Mouse (Mus musculus): ENCODE measurements around the gene Nptx2.

The Nptx2 gene

GRCm38 (mm10) chr5:144545653-144546422, at the start of gene Nptx2:
TSS of gene Nptx2 (plus strand) at chr5:144545902.
- no peak for DNase-seq (ENCODE audit: low read depth in 2 of 2, low spot score in 2 of 2)

- DNase-seq (ENCODE audit: low read depth in 2 of 2, low spot score in 2 of 2), result no peak
These were observed 49.2 kb upstream of the Nptx2 start for GRCm38 (mm10) chr5:144496481-144496880.

- no peak for DNase-seq (ENCODE audit: low read depth in 2 of 2, low spot score in 2 of 2)
These were observed 41.5 kb upstream of the Nptx2 start for GRCm38 (mm10) chr5:144504239-144504638.

GRCm38 (mm10) chr5:144505731-144506130, 40.0 kb upstream of the Nptx2 start:
- DNase-seq (ENCODE audit: low read depth in 2 of 2, low spot score in 2 of 2), result no peak

- DNase-seq (ENCODE audit: low read depth in 2 of 2, low spot score in 2 of 2), result no peak
These were observed 39.5 kb upstream of the Nptx2 start for GRCm38 (mm10) chr5:144506156-144506555.

- no peak for DNase-seq (ENCODE audit: low read depth in 2 of 2, low spot score in 2 of 2)
These were observed 38.8 kb upstream of the Nptx2 start for GRCm38 (mm10) chr5:144506689-144507552.

GRCm38 (mm10) chr5:144509431-144509830, 36.3 kb upstream of the Nptx2 start:
- DNase-seq (ENCODE audit: low read depth in 2 of 2, low spot score in 2 of 2), result no peak

- no peak for DNase-seq (ENCODE audit: low read depth in 2 of 2, low spot score in 2 of 2)
These were observed 31.0 kb upstream of the Nptx2 start for GRCm38 (mm10) chr5:144514738-144515137.

- DNase-seq (ENCODE audit: low read depth in 2 of 2, low spot score in 2 of 2), result no peak
These were observed 30.5 kb upstream of the Nptx2 start for GRCm38 (mm10) chr5:144515241-144515640.

GRCm38 (mm10) chr5:144520096-144520495, 25.6 kb upstream of the Nptx2 start:
- no peak for DNase-seq (ENCODE audit: low read depth in 2 of 2, low spot score in 2 of 2)

GRCm38 (mm10) chr5:144524774-144525173, 20.9 kb upstream of the Nptx2 start:
- DNase-seq (ENCODE audit: low read depth in 2 of 2, low spot score in 2 of 2), result no peak

- DNase-seq (ENCODE audit: low read depth in 2 of 2, low spot score in 2 of 2), result no peak
These were observed 16.6 kb upstream of the Nptx2 start for GRCm38 (mm10) chr5:144529123-144529522.

GRCm38 (mm10) chr5:144542711-144543308, 2.9 kb upstream of the Nptx2 start:
- no peak for DNase-seq (ENCODE audit: low read depth in 2 of 2, low spot score in 2 of 2)

- no peak for DNase-seq (ENCODE audit: low read depth in 2 of 2, low spot score in 2 of 2)
These were observed 807 bp downstream of the Nptx2 start for GRCm38 (mm10) chr5:144546423-144546995.

- DNase-seq (ENCODE audit: low read depth in 2 of 2, low spot score in 2 of 2), result no peak
These were observed 1.7 kb downstream of the Nptx2 start for GRCm38 (mm10) chr5:144547333-144547878.

GRCm38 (mm10) chr5:144548079-144548631, 2.5 kb downstream of the Nptx2 start:
- no peak for DNase-seq (ENCODE audit: low read depth in 2 of 2, low spot score in 2 of 2)

- DNase-seq (ENCODE audit: low read depth in 2 of 2, low spot score in 2 of 2), result no peak
These were observed 4.3 kb downstream of the Nptx2 start for GRCm38 (mm10) chr5:144550003-144550402.

- no peak for DNase-seq (ENCODE audit: low read depth in 2 of 2, low spot score in 2 of 2)
These were observed 5.0 kb downstream of the Nptx2 start for GRCm38 (mm10) chr5:144550622-144551137.

- DNase-seq (ENCODE audit: low read depth in 2 of 2, low spot score in 2 of 2), result no peak
These were observed 11.0 kb downstream of the Nptx2 start for GRCm38 (mm10) chr5:144556710-144557109.

- DNase-seq (ENCODE audit: low read depth in 2 of 2, low spot score in 2 of 2), result no peak
These were observed 11.7 kb downstream of the Nptx2 start for GRCm38 (mm10) chr5:144557363-144557762.

GRCm38 (mm10) chr5:144558481-144558880, 12.8 kb downstream of the Nptx2 start:
- no peak for DNase-seq (ENCODE audit: low read depth in 2 of 2, low spot score in 2 of 2)

Measured in CD8-positive naive resting alpha-beta T cell, adult 2 months (primary cell).